Mouse (Mus musculus) cerebellum, postnatal 14 days (tissue): ENCODE results near the gene Fstl1.

ENCODE experiments used
- DNase-seq, 2 experiments: peaks; one replicate each; pipeline ENCODE4 v3.0.0; 2021; ENCODE audit warnings: mixed read lengths in 2 of 2

Fstl1 gene

DNA sequence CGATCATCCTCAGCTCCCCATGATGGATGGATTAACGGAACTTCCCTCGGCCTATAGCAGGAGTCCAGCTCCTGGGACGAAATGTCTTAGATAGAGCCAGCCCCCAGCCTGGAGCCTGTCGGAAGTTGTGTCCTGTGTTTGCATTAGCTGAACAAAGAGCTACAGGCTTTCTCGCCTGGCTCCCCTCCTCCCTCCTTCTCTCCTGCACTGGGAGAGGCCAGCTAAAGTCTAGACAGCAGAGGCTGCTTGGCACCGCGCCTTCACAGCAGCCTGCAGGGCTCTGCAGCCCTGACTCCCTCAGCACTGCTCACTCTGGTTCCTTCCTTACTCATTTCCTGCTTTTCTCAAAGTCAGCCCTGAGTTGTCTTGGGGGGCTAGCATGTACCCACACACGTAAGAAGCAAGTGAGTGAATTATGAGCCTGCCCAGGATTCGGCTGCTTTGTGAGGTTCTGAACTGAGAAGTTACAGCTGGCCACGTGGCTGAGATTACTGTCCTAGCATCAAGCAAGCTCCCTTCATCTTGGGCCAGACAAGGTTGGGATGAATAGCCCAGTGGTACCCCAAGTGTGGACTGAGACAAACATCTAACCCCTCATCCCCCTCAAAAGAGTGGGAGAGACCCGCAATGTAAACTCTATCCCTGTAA lies 11.8 kb downstream of the Fstl1 start:
- DNase-seq: peak; percentile 51 to 63

DNA sequence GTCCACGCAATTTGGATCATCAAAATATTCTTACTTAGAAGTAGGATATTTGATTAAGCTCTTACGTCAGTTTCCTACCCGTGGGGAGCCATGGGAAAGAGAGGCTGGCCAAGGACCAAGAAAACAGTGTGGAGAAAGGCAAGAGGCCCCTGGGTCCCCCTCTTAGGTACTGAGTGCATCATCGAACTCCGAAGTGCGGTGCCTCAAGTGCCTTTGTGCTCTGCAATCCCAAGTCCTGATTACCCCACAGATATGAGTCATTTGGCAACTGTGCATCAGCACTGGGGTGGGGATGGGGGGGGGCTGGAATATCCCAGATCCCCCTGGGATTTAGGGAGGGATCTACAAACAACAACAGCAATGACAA lies 12.3 kb downstream of the Fstl1 start:
- no peak for DNase-seq

DNA sequence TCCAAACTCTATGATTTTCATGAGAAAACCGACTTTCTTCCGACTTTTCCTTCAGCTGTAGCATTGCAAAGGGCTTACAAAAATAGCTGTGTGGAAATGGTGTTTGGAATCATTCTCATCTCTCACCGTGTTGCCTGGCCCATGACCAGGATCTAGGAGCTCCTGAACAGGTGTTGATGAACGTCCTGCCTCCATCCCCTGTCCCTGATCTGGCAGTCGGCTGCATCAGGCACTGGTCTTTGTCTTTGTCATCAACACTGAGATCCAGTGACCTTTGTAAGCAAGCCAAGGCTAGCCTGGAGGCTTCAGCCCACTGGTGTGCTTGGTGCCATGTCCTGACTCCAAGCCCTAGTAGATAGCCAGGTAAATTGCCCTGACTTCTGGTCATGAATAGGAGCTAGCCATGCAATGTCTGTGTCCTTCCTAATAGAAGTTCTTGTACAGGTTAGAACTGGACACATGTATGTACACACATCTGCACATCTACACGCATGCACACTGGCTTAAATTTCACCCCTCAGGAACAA lies 12.8 kb downstream of the Fstl1 start:
- peak in 1 of 2 experiments; percentile 37 for DNase-seq

DNA sequence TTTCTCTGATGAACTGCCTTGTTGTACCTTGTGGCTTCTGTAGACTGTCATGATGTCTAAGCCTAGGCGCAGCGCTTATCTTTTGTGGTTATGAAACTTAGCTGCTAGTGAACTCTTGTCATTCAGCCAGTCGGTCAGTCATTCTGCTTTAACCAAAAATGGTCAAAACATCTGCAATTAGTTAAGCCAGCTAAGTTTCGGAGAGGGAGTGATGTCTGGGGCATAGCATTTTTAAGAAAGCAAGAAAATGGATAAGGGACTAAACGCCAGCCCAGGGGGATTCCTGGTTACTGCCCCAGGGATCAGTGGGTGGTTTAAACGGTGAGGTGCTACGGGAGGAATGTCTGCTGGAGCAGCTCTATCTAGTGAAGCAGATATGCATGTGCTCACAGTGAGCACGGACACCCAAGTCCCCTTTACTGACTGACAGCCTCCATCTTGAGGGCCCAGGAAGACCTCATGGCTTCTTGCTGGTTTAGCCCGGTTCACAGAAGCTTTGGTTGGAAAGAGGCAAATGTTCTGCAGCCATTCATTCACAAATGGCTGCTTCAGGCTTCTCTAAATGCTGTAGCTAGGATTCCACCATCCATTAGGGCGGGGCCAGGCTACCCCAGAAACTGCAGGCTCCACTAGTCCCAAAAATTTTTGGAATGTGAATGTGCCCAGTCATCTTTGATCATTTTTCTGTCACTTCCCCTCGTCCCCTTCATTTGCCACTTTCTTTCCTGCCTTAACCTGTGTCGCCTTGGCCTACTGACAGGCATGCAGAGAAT lies 13.5 kb downstream of the Fstl1 start:
- no peak for DNase-seq

DNA sequence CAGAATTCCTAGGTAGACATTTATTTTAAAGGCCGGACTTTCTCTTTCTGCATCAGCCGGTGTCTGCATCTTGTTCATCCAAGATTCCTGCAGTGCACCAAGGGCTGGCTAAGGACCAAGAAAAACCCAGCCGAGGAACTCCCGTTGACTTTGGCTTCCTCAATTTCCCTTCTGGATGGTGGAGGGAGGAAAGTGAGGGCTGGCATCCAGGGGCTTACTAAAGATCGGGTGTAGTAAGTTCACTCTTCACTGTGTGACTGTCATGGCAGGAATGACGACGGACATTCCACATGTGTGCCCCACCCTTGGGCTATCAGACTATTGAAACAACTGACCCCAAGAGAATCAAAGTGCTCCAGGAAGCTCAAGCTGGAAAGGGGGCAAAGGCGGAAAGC lies 14.1 kb downstream of the Fstl1 start:
- DNase-seq: peak in 1 of 2 experiments; percentile 28

DNA sequence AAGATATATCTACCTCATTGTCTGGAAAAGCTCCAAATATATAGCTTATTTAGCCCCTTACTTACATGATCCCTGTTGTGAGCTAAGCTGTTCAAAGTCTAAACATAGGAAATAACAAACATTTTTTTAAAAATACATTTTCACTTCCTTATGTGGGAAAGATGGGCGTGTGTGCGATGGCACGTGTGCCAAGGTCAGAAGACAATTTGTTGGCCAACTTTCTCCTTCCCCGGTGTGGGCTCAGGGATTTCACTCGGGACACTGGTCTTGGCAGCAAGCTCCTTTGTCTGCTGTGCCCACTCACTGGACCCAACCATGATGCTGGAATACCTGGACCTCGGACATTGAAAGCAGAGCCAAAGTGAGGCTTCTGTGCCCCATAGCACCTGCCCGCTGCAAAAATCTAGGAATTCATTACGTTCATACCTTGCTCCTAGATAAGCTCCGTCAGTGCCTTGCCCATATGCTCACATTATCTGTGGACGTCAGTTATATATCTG lies 19.0 kb downstream of the Fstl1 start:
- DNase-seq: no peak

DNA sequence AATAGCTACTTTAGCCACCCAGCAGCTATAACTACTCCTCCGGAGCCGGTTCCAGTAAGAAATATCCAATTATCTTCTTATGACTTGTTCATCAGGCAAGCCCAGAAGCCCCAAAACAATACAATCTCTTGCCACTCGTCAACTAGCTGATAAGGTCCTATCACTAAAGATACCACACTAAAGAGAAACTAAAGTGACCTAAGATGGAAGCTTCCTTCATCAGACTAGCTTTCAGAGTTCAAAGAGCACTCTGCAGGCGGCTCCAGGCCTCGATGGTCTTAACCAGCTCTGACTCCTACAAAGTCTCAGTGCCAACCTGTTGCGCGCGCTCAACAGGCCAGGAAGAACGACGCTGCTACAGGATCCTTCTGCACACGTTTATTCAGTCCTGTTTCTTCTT lies 19.6 kb downstream of the Fstl1 start:
- DNase-seq: no peak

DNA sequence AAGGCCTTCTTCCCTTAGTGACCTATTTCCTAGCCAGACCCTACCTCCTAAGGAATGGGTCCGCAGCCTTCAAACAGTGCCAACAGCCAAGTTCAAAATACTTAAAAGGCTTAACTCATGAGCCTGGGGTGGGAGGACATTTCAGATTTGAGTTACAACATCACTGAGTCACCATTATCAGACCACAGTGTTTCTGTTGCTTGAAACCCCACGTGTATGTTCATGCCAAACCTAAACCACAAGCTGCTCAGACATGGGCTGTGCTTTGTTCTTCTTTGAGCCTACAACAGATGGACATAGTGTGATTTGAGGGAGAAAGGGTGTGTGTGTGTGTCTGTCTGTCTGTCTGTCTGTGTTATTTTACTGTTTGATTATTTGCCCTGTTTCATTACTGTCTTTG lies 24.4 kb downstream of the Fstl1 start:
- DNase-seq: no peak

DNA sequence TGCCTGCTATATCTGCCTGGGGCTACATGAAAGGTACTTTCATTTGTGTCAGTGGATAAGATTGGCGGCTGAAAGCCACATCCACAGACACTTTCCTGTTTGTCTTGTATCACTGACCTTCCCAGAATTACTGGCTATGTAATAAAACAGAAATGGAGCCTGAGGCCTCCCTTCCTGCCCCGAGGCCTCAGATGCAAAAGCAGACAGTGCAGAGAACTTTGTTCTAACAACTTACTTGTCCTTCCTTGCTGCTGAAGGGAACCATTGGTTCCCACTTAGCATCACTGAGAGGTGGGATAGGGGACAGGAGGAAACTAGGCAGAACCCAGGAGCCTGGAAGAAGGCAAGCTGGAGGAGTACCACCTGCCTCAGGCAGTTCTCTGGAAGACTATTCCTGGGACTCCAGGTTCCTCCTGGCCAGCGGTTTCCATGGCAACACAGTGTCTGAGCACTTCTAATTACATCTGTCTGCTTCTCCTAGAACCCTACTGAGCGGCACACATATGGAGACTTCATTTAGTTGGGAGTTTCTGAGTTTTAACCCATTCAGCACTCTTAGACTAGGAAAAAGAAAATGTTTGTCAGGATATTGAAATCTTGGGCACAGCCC lies 26.1 kb downstream of the Fstl1 start:
- DNase-seq: no peak

DNA sequence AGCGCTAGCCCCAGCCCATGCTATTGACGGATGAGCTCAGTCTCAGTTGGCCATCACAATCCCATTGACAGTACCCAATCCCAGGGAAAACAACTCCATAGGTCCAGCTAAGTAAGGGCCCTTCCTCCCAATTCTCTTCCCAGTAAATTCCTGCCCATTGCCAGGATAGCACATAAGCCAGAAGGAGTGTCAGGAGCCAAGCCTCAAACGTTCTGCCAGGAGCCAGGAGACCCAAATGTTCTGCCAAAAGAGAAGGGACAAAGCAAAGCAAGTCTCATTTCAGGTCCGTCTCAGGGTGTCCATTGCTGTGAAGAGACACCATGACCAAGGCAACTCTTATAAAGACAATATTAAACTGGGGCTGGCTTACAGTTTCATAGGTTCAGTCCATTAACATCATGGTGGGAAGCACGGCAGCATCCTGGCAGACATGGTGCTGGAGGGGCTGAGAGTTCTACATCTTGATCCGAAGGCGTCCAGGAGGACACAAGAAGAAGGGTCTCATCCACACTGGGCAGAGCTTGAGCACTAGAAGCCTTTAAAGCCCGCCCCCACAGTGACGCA lies 26.8 kb downstream of the Fstl1 start:
- peak; percentile 46 to 58 for DNase-seq

DNA sequence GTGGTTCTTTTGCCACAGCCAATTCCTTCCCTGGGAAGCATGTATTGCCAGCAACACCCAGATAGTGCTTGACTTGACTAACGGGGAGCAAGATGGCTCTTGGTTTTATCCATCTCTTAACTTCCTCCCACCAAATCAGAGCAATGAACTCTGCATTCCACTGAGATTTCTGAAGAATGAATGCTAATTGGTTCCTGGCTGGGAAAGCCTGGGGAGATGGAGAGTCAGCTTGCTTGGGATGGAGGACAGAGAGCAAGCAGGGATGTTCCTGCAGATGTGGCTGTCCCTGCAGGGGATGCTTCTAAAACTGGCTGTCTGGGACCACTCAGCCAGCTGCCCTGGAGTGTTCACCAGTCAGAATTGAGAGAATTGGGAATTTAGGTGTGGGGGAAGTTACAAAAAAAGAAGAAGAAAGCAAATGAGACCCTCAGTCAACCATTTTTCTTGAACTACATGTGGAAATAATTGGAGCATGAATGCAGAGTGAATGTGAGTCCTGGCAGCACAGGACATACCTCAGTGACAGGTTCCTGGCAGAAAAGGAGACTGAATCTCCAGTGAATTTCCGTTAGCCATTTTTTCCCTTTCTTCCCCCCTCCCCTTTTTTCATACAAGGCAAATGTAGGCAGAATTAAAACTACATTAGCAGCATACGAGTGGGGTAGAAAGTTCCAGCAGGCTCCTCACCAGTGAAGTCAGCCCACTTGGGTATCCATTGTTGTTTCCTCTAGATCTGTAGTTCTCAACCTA lies 29.2 kb downstream of the Fstl1 start:
- DNase-seq: no peak

DNA sequence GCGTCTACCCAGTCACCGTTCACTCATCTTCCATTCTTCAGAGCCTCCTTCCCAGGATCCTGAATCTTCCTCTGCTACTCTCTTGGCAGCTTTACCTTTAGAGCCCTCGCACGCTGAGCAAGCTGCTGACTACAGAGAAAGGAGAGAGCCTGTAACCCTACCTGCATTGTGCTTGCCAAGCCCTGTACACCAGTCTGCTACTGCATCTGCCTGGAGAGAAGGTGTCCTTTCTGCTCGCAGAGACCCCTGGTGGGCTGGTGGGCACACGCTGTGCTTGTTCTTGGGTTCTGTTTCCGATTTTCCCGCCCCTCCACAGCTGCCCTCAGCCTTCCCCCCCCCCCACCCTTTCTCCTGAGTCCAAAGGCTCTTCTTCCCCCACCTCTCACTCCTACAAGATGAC lies 30.6 kb downstream of the Fstl1 start:
- DNase-seq: peak in 1 of 2 experiments; percentile 37

DNA sequence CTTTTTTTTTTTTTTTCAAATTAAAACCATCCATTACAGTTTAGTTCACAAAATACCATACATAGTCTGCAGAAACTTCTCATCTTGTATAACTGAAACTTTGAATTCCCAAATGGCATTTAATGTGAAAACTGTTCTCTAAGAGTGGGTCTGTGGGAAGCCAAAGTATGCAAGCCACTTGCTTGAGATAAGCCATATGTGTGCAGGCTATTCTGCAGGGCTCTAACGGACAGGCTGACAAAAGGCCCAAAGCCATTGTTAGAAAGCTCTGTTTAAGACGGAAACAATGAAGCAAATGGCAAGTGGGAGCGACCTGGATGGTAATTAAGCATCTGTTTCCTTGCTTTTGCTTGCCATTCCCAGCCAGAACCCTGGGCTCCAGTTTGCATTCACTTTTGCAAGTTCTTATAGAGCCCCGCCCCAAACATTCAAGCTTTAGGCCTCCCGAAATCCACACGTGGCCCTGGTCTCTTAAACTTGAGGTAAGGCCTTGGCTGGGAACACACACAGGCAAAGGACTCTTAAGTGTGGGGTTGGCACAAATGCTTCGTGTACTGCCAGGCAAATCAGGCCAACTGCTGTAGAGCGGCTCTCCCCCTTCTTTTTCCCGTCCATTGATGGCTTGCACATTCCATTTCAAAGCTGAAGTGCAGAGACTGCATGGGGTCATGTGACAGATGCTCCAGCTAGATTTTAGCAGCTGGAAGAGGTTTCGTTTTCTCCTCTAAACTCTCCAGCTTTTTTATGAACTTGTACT lies 32.4 kb downstream of the Fstl1 start:
- DNase-seq: peak in 1 of 2 experiments; percentile 46

DNA sequence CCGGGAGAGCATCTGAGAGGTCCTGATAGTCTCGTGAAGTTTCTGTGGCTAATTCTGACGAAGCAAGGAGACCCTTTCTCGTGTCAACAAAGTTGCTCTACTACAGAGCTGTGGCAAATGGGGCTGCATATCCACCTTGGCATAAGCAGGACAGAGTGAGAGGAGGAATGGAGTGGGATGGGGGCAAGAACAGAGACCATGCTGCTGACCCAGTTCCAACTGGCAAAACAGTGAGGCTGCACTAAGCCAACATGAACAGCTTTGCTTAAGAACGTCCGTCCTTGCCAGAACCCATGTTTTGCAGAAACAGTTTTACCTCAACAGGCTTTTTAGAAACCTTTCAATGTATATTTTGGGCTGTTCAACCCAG lies 32.9 kb downstream of the Fstl1 start:
- DNase-seq: peak; percentile 70

DNA sequence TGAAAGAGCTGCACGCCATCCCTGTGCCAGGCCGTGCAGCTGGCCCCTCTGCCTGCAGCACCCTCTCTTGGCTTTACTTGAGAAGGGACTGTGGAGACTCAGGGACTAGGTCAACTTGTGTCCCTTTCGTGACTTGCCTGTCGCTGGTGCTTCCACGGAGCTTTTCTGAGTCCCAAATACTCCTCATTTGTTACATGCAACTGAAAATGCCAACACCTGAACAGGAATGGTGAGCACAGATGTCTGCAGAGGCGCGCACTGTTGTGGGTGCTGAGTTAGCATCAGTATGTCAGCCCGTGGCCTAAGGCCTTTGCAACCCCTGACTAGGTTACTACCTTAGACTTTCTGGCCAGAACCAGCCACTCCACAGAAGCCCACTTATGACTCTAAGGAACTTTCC lies 35.2 kb downstream of the Fstl1 start:
- DNase-seq: no peak

DNA sequence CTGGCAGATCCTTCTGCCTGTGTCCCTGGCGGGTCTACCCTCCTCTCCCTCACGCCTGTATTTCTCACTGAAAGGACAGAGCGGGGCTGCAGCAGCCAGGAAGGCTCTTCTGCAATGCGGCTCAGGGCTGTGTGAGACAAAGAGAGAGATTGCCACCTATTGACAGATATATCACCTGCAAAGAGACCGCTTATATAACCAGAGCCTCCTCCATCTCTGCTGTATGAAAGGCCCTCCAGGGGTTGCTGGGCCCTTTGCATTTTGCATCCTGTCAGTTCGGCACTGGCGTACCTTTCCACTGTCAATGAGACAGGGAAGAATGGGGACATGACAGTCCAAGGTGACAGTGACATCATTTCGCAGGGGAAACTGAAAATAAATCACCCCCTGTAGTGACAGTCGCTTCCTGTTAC lies 35.8 kb downstream of the Fstl1 start:
- peak; percentile 70 to 80 for DNase-seq

DNA sequence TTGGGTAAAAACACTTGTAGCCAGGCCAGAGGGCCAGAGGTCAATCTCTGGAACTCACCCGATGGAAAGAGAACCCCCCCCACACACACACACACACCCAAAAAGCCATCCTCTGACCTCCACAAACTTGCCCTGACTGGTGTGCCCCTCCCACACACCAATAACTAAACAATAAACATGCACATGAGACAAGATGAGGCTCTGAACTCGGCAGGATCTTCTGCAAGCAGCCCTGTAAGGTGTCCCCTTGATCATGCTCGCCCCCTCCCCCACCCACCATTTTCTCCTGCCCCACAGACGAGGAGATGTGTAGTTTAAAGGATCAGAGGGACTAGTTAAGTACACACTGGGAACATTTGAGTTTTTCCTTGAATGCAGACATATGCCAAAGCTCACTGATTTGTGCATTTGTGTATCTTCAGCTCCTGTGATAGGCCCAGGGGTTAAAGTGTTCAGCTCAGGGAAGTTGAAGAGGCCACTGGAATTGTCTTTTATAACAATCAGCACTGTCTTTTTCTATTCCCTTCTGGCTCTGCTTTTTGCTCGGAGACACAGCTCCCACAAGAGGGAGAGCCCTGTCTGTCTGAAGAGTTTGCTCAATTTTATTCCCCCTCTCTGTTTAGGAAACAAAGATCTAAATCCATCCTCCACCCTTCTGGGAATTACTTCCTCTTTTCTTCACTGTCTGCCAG lies 37.2 kb downstream of the Fstl1 start:
- DNase-seq: no peak

DNA sequence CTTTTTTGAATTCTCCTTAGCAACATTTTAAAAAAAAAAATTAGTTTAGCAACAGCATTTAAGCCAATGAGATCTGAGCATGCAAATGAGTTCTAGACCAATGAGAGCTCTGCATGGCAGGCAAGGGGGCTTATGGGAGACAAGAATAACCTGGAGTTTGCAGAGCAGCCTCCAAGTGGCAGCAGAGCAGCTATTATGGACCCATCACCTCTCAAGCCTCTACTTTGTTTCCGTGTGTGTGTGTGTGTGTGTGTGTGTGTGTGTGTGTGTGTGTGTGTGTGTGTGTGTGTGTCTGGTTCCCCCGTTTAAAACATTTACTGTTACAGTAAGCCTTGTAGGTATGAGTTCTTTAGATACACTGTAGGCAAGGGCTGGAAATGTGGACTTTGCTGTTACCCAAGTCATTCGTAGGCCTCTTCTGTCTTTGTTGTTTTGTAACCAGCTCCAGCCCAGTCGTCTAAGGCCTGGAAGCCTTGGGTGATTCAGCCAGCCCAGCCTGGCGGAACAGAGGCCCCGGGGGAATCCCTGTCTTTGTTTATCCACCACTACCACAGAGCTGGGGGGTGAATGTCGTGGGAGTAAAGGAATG lies 37.8 kb downstream of the Fstl1 start:
- DNase-seq: peak; percentile 66 to 81

DNA sequence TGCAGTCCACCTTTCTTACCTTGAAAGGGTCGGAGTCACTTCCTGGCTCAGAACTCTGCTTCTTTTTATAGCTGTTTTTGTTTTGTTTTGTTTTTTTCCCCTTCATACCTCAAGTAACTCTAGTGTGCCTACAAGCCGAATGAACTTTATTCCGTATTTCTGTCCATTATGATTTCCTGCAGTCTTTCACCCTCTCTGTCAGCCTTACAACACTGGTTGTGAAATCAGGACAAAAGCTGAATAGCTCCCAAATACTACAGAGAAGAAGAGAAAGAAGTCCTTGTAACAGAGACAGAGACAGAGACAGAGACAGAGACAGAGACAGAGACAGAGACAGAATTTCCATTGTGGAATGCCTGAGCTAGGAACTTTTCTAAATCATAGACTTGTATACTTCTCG lies 41.3 kb downstream of the Fstl1 start:
- DNase-seq: no peak

DNA sequence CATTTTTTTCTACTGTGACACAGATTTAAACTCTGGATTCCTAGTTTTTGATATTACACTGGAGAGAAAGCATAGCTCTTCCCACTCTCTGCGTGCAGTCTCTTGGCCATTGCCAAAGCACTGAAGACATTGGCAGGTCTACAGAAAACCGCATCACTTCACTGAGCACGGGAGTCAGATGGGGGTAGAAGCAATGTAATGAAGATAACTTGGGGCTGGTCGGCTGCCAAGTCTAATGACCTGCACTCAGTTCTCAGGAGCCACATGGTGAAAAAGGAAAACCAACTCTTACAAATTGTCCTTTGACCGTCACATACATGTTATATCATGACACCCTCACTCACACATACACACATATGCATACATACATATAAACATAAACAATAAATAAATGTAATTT lies 47.3 kb downstream of the Fstl1 start:
- DNase-seq: peak; percentile 94 to 96
